Mouse (Mus musculus) heart, adult 11 months (tissue): ENCODE results near the gene Trmt13.
"Not testable (repeated sequence)": the region's sequence is repeated elsewhere in the genome, so short reads cannot be mapped to it uniquely, and the experiment has no call there.

Experiments
- DNase-seq: peaks from one replicate; pipeline ENCODE4 v3.0.0; 2022

Gene Trmt13

DNA sequence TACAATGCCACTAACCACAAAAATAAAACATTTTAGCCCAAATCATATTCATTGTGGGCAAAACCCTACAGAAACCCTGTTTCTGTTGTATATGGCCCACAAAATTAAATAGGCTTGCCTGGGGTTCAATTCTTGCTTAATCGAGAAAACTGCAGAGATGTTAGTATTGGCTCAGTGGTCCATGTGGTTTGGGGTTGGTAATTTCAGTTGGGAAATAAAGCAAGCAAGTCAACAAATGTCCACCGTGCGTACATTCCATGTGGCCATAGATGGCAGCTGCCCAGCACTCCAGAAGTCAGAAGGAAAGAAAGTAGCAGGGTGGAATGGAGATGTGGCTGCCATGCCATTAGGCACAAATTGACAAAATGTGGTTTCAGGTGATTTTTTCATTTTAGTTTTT is 18.6 kb upstream of the Trmt13 start:
- DNase-seq, result no peak

DNA sequence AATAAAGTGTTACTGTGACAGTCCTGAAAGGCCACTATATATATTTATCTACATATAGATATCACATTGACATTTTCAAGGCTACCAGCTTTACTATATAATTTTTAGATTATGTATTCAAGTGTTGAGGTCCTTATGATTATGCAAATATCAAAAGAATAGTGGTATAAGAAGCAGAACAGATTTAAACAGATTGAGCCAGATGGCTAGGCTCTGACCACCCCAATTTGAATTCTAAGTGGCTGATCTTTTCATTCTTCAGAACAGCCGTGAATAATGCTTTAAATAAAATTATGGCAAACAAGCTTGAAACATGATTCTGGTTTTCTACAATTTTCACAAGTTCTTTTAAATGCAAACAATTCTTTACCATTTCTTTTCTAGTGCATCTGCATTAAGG is 17.1 kb upstream of the Trmt13 start:
- DNase-seq, result no peak

DNA sequence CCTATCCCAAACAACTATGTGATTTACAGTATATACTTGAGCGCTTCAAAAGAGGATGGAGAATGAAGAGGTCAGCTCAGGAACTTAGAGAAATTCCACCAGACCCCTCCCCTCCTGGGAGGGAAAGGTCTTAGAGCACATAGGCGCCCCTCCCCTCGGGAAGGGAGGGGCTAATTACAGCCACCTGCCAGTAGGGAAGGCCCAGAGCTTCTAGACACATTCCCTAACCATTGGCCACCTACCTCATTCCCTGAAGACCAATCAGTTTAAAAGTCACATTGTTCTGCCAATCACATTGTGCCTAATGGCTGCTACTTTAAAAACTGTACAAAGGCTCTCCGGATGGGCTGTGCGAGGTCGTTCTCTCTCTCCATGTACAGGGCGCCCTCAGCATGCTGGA is 8.3 kb upstream of the Trmt13 start:
- DNase-seq, result peak; percentile 64

DNA sequence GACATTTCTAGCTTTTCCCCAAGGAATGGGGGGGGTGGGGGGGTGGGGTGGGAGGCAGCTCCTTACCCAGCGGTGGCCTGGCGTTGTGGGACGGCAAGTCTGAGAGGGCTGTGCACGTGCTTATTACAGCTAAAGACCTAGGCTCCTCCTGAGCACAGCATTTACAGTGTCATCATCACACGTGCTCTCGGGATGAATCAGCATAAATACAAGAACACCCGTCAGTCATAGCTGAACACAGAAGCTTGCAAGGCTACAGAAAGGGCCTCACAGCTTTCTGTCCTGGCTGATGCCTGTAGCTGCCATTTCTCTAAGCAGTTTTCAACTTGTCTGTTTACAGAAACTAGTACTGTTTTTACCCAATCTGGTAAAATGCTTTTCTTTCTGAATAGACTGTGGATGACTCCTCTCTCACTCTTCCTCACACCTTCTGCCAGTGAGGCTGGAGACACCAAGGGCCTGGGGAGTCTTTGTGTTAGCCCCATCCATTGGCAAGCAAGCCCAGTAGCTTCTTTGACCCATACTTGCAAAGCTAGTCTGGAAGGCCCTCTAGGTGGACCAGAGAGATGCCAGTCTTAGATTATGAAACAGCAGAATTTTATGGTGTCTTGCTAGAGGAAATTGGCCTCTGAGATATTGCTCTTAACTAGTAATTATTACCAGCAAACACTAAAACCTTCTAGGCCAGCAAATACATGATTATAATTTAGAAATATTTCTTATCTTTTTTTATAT is 6.4 kb upstream of the Trmt13 start:
- no peak for DNase-seq

- peak; percentile 8 for DNase-seq
These were observed 4.5 kb upstream of the Trmt13 start for GRCm38 (mm10) chr3:116618855-116619254.

DNA sequence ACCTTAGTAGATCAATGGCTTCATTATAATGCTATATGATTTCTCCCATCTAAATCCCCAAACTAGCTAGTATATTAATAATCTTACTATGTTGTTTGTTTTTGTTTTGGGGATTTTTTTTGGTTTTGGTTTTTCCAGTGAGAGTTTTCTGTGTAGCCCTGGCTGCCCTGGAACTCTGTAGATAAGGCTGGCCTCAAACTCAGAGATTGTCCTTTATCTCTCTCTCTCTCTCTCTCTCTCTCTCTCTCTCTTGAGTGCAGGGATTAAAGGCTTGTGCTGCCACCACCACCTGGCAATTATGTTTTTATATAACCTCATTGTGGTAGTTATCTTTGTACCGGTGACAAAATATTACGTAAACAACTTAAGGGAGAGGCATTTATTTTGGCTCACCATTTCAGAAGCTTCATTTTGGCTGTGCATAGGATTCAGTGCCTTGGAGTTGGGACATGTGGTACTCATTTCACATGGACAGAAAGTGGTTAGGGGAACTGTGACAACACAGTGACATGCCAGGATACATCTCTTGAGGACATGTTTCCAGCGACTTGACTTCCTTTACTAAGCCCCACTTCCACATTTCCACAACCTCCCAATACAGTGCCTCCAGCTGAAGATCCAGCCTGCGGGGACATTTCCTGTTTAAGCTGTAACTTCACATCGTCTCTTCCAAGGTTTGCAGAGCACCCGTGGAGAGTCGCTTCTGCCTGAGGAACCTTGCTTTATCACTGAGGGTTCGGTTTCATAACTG is 1.1 kb upstream of the Trmt13 start:
- DNase-seq, result no peak

GRCm38 (mm10) chr3:116604570-116604969 is 9.8 kb downstream of the Trmt13 start:
- no peak for DNase-seq

GRCm38 (mm10) chr3:116601781-116602180 is 12.6 kb downstream of the Trmt13 start:
- DNase-seq, result no peak

- no peak for DNase-seq
These were observed 13.4 kb downstream of the Trmt13 start for GRCm38 (mm10) chr3:116601005-116601404.

- DNase-seq, result no peak
These were observed 14.7 kb downstream of the Trmt13 start for GRCm38 (mm10) chr3:116599705-116600104.

DNA sequence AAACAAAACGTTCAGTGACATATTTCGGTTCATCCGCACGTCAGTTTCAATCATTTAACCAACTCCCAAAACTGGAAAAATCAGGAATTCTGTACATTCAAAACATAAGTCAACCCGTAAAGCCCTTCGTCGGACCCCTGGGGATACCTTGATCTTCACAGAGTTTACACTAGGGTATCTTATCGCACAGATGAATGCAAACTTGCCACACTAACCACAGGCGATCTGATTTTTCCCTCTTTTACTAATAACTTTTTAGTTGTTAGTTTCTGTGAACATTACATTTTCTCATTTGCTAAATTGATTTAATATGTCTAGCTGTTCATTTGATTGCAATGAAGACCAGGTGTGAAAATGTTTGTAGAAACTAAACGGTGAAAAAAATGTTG is 18.8 kb downstream of the Trmt13 start:
- no peak for DNase-seq

- DNase-seq, result peak; percentile 100
These were observed 19.4 kb downstream of the Trmt13 start, which contains the start of gene Sass6 for GRCm38 (mm10) chr3:116594728-116595602. TSS of gene Sass6 (plus strand) at chr3:116594982.

DNA sequence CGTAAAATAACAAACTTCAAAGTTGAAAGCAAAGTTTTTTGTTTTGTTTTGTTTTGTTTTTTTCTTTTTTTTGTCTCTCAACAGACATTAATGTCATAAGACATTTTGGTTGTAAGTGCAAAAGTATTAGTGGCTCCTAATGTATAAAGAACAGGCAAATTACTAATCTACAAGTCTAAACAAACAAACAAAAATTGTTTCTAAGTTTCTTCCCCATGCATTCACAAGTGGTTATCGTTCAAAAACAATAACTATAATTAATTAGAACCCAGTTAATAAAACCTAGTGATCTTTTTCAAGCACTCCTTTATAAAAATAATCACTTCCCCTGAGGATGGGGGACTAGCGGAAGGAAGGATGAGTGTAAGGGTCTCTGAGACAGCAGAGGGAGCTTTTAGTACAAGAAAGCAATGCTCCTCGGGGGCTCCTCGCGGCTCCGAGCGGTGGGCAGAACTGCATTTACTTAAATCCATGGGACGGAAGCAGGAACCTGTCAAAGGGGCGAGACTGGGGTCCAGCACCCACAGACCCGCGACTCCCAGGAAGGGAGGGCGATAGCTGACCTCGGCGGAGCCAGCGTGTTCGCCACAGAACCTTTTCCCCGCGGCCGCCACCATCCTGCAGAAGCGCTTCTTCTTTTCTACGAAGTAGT is 20.2 kb downstream of the Trmt13 start:
- DNase-seq, result no peak

GRCm38 (mm10) chr3:116582201-116582600 is 32.2 kb downstream of the Trmt13 start:
- no peak for DNase-seq

DNA sequence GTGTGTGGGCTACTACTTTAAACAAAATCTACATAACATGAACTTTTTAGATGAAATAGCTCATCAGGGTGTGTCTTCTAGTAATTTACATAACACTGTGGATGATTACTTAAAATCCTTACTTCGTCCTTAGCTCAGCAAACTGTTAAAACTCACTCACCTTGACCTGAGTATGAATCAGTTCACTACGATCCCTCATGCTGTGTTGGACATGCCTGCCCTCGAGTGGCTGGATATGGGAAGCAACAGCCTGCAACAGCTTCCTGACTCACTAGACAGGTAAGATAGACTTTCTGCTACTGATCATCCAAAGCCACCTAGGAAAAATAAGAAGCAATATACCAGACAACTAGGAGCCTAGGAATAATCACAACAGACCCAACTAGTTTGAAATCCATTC is 37.1 kb downstream of the Trmt13 start:
- no peak for DNase-seq

GRCm38 (mm10) chr3:116570628-116571027 is 43.8 kb downstream of the Trmt13 start:
- DNase-seq, result no peak

DNA sequence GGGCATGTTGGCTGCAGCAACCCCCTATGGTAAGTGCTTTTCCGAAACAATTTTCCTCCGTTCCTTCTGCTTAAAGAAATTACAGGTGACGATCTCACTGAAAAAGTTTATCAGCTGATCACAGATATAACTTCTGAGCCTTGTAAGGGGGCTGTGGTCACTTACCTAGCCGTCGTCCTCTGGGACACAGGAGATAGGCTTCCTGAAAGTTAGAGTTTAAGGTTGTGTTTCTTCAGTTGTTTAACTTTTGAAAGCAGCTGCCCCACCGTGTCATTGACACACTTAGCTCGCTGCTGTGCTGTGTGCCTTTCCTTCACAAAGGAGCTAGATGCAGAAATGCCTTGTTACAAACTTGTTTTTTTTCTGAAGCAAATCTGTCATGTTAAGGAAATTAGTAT is 51.3 kb downstream of the Trmt13 start:
- DNase-seq, result no peak

DNA sequence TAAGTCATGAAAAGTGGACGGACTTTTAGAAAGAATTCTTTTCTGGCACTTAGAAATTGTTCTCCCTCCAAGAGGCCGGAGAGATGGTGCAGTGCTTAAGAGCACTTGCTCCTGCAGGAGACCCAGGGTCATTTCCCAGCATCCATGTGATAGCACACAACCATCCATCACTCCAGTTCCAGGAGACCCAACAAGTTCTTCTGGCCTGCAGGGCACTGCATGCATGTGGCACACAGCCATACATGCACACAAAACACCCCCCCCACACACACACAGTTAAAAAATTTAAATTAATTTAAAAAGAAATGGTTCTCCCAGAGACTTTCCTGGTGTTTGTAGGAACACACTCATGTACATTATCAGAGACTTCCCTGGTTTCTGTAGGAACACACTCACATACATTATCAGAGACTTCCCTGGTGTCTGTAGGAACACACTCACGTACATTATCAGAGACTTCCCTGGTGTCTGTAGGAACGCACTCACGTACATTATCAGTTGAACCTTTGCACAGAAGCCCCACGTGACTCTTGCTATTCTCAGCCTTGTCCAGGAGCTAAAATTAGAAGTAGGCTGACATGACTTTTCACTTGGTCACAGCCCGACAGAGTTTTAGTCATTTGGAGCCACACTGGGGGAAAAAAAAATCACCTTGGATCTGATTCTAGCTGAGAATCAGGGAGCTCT is 51.8 kb downstream of the Trmt13 start, which contains the start of gene Lrrc39:
Gene Lrrc39 (plus strand): TSS at position 566 of the 687 bp plus-strand sequence.
- peak; percentile 93 for DNase-seq

DNA sequence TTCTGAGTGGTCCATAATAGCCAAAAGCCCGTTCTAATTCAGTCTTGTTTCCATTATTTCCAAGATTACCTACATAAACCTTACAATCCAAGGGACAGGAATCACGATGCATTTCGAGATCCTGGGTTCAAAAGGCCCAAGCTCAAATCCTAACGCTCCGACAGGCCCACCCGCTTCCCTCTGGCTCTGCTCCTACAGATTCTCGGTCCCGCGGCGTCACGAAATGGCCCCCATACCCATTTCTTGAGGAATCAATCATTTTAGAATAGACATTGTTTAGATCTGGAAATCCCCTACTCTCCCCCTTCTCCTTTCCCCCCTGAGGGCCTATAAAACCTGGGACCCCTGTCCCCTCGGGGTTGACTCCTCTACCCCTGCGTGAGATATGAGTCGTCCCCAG is 53.1 kb downstream of the Trmt13 start:
- not testable (repeated sequence) for DNase-seq

GRCm38 (mm10) chr3:116551362-116551761 is 63.0 kb downstream of the Trmt13 start:
- DNase-seq, result no peak

DNA sequence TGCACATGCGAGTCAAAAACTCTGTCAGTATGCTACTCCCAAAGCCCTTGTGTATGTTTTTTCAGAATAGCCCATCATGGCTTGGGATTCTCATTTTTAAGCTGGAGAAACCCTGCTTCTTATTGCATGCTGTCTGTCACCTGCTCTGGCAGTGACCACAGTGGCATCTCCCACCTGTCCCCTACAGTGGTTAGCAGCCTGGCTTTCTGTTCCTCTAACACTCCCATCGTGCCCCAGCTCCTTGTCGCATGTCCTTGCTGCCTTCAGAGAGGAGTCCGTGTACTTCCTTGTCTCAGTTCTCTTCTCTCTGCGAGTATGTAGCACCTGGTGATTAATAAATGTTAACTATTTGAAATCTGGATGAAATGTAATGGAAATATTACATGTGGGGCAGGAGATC is 67.0 kb downstream of the Trmt13 start:
- DNase-seq, result peak; percentile 53

DNA sequence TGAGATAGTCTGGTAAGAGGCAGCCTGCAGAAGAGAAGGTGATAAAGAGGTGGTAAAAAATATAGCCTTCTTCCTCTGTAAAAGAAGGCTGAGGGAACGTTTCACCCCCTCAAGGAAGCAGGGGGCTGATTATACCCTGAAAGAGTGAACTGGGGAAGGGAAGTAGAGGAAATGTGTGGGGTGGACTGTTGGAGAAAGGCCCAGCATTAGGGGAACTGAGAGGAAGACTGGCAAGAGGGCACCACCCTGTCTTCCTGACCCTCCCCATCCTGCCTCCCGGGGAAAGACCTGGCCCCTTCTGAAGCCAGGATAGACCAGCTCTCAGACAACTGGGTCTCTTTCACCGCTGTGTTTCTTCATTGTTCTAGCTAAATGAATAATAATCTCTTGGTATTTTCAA is 71.9 kb downstream of the Trmt13 start:
- peak; percentile 87 for DNase-seq
